Mouse (Mus musculus): ENCODE measurements around the gene Slc12a9. TPM values are rescaled to one million over a fixed set of nuclear protein-coding genes. Genes with fewer than 3 reads are reported as not detected.
A peak's percentile ranks its signal among the peaks of the same experiment; 100 is the strongest.

Gene Slc12a9
- polyA plus RNA-seq, 1 experiment from 2014 or later, result 12.0 TPM

- Histone ChIP-seq H3K27me3 (ENCODE audit: insufficient read depth, poor library complexity, severe bottlenecking) (no peaks in the 10 kb centered on the region), H3K9me3 (no peaks in the 10 kb centered on the region), H3K4me1 (peaks cover 29% of the 10 kb centered on the region), H3K4me3 (no peak overlapping the region; the same call in 1 of the 2 replicates), H3K27ac (no peak overlapping the region), H3K36me3 (peaks cover 98% of the 10 kb centered on the region)
- 88% methylated on average over 21 of the region's 21 CpGs for WGBS
- no peak for DNase-seq (ENCODE audit: low spot score)
Observed at GRCm38 (mm10) chr5:137301253-137301652, 32.1 kb downstream of the Slc12a9 start.

GRCm38 (mm10) chr5:137299240-137299639 is 34.2 kb downstream of the Slc12a9 start:
- peaks cover 92% of the 10 kb centered on the region for H3K36me3 ChIP-seq
- peaks cover 26% of the 10 kb centered on the region for H3K4me1 ChIP-seq
- WGBS, result 81% methylated on average over 7 of the region's 7 CpGs
- DNase-seq (ENCODE audit: low spot score), result no peak
- no peak overlapping the region for H3K4me3 ChIP-seq
- no peaks in the 10 kb centered on the region for H3K27me3 ChIP-seq (ENCODE audit: insufficient read depth, poor library complexity, severe bottlenecking)
- no peaks in the 10 kb centered on the region for H3K9me3 ChIP-seq
- H3K27ac ChIP-seq, result no peak overlapping the region

- WGBS, result 92% methylated on average over 14 of the region's 14 CpGs
- Histone ChIP-seq H3K4me1 (peaks cover 31% of the 10 kb centered on the region), H3K4me3 (no peak overlapping the region), H3K9me3 (no peaks in the 10 kb centered on the region), H3K27ac (no peak overlapping the region), H3K36me3 (peaks cover 72% of the 10 kb centered on the region), H3K27me3 (ENCODE audit: insufficient read depth, poor library complexity, severe bottlenecking) (peaks cover 9% of the 10 kb centered on the region)
- DNase-seq (ENCODE audit: low spot score), result no peak
Observed at GRCm38 (mm10) chr5:137297126-137297525, 36.3 kb downstream of the Slc12a9 start.

GRCm38 (mm10) chr5:137295712-137296111 is 37.7 kb downstream of the Slc12a9 start:
- Histone ChIP-seq H3K4me3 (peak overlapping the region; percentile 74; the same call in 1 of the 2 replicates), H3K9me3 (no peaks in the 10 kb centered on the region), H3K27ac (no peak overlapping the region), H3K36me3 (peaks cover 58% of the 10 kb centered on the region), H3K4me1 (peaks cover 35% of the 10 kb centered on the region), H3K27me3 (ENCODE audit: insufficient read depth, poor library complexity, severe bottlenecking) (peaks cover 22% of the 10 kb centered on the region)
- no peak for DNase-seq (ENCODE audit: low spot score)
- WGBS, result 91% methylated on average over 15 of the region's 15 CpGs

GRCm38 (mm10) chr5:137295296-137295695 is 38.1 kb downstream of the Slc12a9 start:
- Histone ChIP-seq H3K4me3 (peak overlapping the region; percentile 74), H3K27me3 (ENCODE audit: insufficient read depth, poor library complexity, severe bottlenecking) (peaks cover 26% of the 10 kb centered on the region), H3K36me3 (peaks cover 54% of the 10 kb centered on the region), H3K27ac (peak overlapping the region; percentile 94), H3K4me1 (peaks cover 37% of the 10 kb centered on the region), H3K9me3 (no peaks in the 10 kb centered on the region)
- DNase-seq (ENCODE audit: low spot score), result no peak
- WGBS, result 77% methylated on average over 9 of the region's 9 CpGs

GRCm38 (mm10) chr5:137294744-137295093 is 38.7 kb downstream of the Slc12a9 start:
- Histone ChIP-seq H3K27me3 (ENCODE audit: insufficient read depth, poor library complexity, severe bottlenecking) (peaks cover 32% of the 10 kb centered on the region), H3K9me3 (no peaks in the 10 kb centered on the region), H3K4me1 (peaks cover 41% of the 10 kb centered on the region), H3K36me3 (peaks cover 48% of the 10 kb centered on the region), H3K4me3 (peak overlapping the region; percentile 74), H3K27ac (peak overlapping the region; percentile 94)
- no peak for DNase-seq (ENCODE audit: low spot score)
- WGBS, result 7% methylated on average over 18 of the region's 18 CpGs

GRCm38 (mm10) chr5:137293839-137294743 is 39.3 kb downstream of the Slc12a9 start, which contains the start of gene Ufsp1:
Gene Ufsp1, plus strand, starts transcription at chr5:137294629.
- H3K27ac ChIP-seq, result peak within 1 kb of the TSS; percentile 94
- DNase-seq (ENCODE audit: low spot score), result peak; percentile 98
- H3K4me3 ChIP-seq, result peak within 1 kb of the TSS; percentile 74
- no peaks in the 10 kb centered on the region for H3K9me3 ChIP-seq
- H3K27me3 ChIP-seq (ENCODE audit: insufficient read depth, poor library complexity, severe bottlenecking), result peaks cover 38% of the 10 kb centered on the region
- WGBS, result under 1% methylated on average over 52 of the region's 52 CpGs
- H3K36me3 ChIP-seq, result peaks cover 42% of the 10 kb centered on the region
- peaks cover 47% of the 10 kb centered on the region for H3K4me1 ChIP-seq

- H3K4me1 ChIP-seq, result peaks cover 55% of the 10 kb centered on the region
- DNase-seq (ENCODE audit: low spot score), result peak; percentile 92
- peaks cover 46% of the 10 kb centered on the region for H3K27me3 ChIP-seq (ENCODE audit: insufficient read depth, poor library complexity, severe bottlenecking)
- under 1% methylated on average over 15 of the region's 15 CpGs for WGBS
- H3K9me3 ChIP-seq, result no peaks in the 10 kb centered on the region
- H3K36me3 ChIP-seq, result peaks cover 33% of the 10 kb centered on the region
- peak overlapping the region; percentile 74 for H3K4me3 ChIP-seq
- peak overlapping the region; percentile 94 for H3K27ac ChIP-seq
Observed at GRCm38 (mm10) chr5:137293282-137293681, 40.1 kb downstream of the Slc12a9 start.

- Histone ChIP-seq H3K36me3 (peaks cover 15% of the 10 kb centered on the region), H3K4me3 (peak overlapping the region; percentile 64), H3K27ac (no peak overlapping the region), H3K9me3 (no peaks in the 10 kb centered on the region), H3K27me3 (ENCODE audit: insufficient read depth, poor library complexity, severe bottlenecking) (peaks cover 61% of the 10 kb centered on the region), H3K4me1 (peaks cover 73% of the 10 kb centered on the region)
- WGBS, result 74% methylated on average over 15 of the region's 15 CpGs
- no peak for DNase-seq (ENCODE audit: low spot score)
Observed at GRCm38 (mm10) chr5:137291381-137291926, 41.9 kb downstream of the Slc12a9 start.

GRCm38 (mm10) chr5:137290677-137291076 is 42.7 kb downstream of the Slc12a9 start:
- 18% methylated on average over 15 of the region's 15 CpGs for WGBS
- H3K4me1 ChIP-seq, result peaks cover 71% of the 10 kb centered on the region

GRCm38 (mm10) chr5:137289591-137290365 is 43.6 kb downstream of the Slc12a9 start:
- WGBS, result 36% methylated on average over 13 of the region's 13 CpGs
- peak; percentile 95 for DNase-seq (ENCODE audit: low spot score)
- H3K36me3 ChIP-seq, result no peaks in the 10 kb centered on the region
- peaks cover 61% of the 10 kb centered on the region for H3K27me3 ChIP-seq (ENCODE audit: insufficient read depth, poor library complexity, severe bottlenecking)
- H3K27ac ChIP-seq, result peak overlapping the region; percentile 81
- peaks cover 62% of the 10 kb centered on the region for H3K4me1 ChIP-seq
- H3K9me3 ChIP-seq, result no peaks in the 10 kb centered on the region
- H3K4me3 ChIP-seq, result peak overlapping the region; percentile 64

More at GRCm38 (mm10) chr5:137290677-137291076, 42.7 kb downstream of the Slc12a9 start:
- Histone ChIP-seq H3K9me3 (no peaks in the 10 kb centered on the region), H3K27me3 (ENCODE audit: insufficient read depth, poor library complexity, severe bottlenecking) (peaks cover 61% of the 10 kb centered on the region), H3K27ac (peak overlapping the region; percentile 59), H3K36me3 (peaks cover 7% of the 10 kb centered on the region), H3K4me3 (peak overlapping the region; percentile 64)
- peak; percentile 92 for DNase-seq (ENCODE audit: low spot score)

GRCm38 (mm10) chr5:137288999-137289470 is 44.4 kb downstream of the Slc12a9 start:
- Histone ChIP-seq H3K36me3 (no peaks in the 10 kb centered on the region), H3K4me3 (peak overlapping the region; percentile 64), H3K27me3 (ENCODE audit: insufficient read depth, poor library complexity, severe bottlenecking) (peaks cover 61% of the 10 kb centered on the region), H3K27ac (peak overlapping the region; percentile 81), H3K9me3 (no peaks in the 10 kb centered on the region), H3K4me1 (peaks cover 57% of the 10 kb centered on the region)
- WGBS, result 2% methylated on average over 25 of the region's 25 CpGs
- DNase-seq (ENCODE audit: low spot score), result peak; percentile 89

Data from heart, embryonic 10.5 days (tissue).